Mouse (Mus musculus): ENCODE measurements around the gene Nid2. TPM values are rescaled to one million over a fixed set of nuclear protein-coding genes. Genes with fewer than 3 reads are reported as not detected.

The Nid2 gene
- polyA plus RNA-seq, 1 experiment from 2014 or later = 28.2 TPM

DNA sequence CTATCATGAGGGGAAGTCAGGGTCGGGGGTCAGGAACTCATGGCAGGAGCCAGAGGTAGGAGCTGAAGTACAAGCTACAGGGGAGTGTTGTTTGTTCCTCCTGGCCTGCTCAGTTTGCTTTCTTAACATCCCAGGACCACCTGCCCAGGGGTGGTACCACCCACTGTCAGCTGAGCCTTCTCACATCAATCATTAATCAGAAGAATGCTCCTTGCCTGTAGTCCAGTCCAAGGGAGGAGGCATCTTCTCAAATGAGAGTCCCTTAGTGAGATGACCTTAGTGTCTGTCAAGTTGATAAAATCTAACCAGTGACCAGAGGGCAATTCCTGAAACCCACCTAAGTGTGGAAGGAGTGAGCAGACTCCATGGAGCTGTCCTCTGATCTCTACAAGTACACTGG, 37.4 kb downstream of the Nid2 start:
- Histone ChIP-seq H3K4me2 (ENCODE audit: low read length) (no peak overlapping the region), H3K27ac (ENCODE audit: low read length) (no peak overlapping the region), H3K36me3 (ENCODE audit: control insufficient read depth, insufficient read depth, low read length) (no peaks in the 10 kb centered on the region), H3K4me3 (ENCODE audit: low read depth, low read length) (no peak overlapping the region), H3K27me3 (ENCODE audit: control insufficient read depth, insufficient read depth, low read depth, low read length) (no peaks in the 10 kb centered on the region), H3K9ac (ENCODE audit: low read depth, low read length) (no peak overlapping the region), H3K9me3 (replicated peaks; ENCODE audit: control insufficient read depth, low read length, poor library complexity, severe bottlenecking) (no peaks in the 10 kb centered on the region), H3K4me1 (ENCODE audit: control insufficient read depth, insufficient read depth, low read length) (no peaks in the 10 kb centered on the region)
- ATAC-seq = no peak
- WGBS = 67% methylated on average over 1 of the region's 1 CpGs

DNA sequence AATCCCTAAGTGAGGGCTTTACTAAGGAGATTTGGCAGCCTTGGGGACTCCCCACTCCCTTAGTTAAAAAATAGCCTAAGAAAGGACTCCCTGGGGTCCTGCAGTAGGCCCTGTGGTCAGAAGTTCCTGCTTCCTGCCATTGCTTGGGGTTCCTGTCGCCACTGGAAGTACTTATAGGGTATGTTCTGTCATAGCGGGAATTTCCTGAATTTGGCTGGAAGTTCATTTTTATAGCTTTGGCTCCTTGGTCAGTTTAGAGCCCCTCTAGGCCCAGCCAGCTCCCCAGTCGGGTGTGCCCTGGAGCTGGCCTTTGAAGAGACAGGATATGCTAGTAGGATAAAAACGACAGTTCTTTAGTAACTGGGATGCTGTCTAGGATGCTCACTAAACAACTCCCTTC, 43.8 kb downstream of the Nid2 start:
- no peaks in the 10 kb centered on the region for H3K4me1 ChIP-seq (ENCODE audit: control insufficient read depth, insufficient read depth, low read length)
- H3K36me3 ChIP-seq (ENCODE audit: control insufficient read depth, insufficient read depth, low read length) = no peaks in the 10 kb centered on the region
- 77% methylated on average over 4 of the region's 4 CpGs for WGBS
- H3K27me3 ChIP-seq (ENCODE audit: control insufficient read depth, insufficient read depth, low read depth, low read length) = no peaks in the 10 kb centered on the region
- ATAC-seq = no peak
- no peak overlapping the region for H3K4me2 ChIP-seq (ENCODE audit: low read length)
- no peak overlapping the region for H3K9ac ChIP-seq (ENCODE audit: low read depth, low read length)
- no peak overlapping the region for H3K27ac ChIP-seq (ENCODE audit: low read length)
- H3K9me3 ChIP-seq (replicated peaks; ENCODE audit: control insufficient read depth, low read length, poor library complexity, severe bottlenecking) = no peaks in the 10 kb centered on the region
- no peak overlapping the region for H3K4me3 ChIP-seq (ENCODE audit: low read depth, low read length)

DNA sequence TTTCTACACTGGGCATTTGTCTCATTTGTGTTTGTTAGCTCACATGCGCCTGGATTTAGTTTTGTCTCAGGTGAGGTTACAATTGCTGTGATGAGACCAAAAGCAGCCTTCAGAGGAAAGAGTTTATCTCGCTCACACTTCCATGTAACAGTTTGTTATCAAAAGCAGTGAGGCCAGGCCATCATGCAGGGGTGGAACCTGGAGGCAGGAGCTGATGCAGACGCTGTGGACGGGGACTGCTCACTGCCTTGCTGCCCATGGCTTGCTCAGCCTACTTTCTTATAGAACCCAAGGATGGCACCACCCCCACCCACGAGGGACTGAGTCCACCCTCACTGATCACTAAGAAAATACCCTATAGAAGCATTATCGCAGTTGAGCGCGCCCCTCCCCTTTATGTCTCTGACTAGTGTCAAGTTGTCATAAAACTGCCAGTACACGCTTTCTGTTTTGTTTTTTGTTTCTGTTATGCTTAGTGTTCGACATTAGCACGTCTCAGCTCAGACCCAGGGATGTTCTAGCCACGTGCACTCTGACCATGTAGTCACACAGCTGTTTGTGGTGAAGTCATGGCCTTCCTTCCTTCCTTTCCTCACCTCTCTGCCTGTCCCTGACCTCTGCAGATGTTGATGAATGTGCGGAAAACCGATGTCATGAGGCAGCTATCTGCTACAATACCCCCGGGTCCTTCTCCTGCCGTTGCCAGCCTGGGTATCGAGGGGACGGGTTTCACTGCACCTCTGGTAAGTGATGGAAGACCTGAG, 45.7 kb downstream of the Nid2 start:
- Histone ChIP-seq H3K9ac (ENCODE audit: low read depth, low read length) (no peak overlapping the region), H3K36me3 (ENCODE audit: control insufficient read depth, insufficient read depth, low read length) (no peaks in the 10 kb centered on the region), H3K4me2 (ENCODE audit: low read length) (no peak overlapping the region), H3K4me3 (ENCODE audit: low read depth, low read length) (no peak overlapping the region), H3K27me3 (ENCODE audit: control insufficient read depth, insufficient read depth, low read depth, low read length) (no peaks in the 10 kb centered on the region), H3K4me1 (ENCODE audit: control insufficient read depth, insufficient read depth, low read length) (no peaks in the 10 kb centered on the region; the same call in 1 of the 2 replicates), H3K27ac (ENCODE audit: low read length) (no peak overlapping the region), H3K9me3 (replicated peaks; ENCODE audit: control insufficient read depth, low read length, poor library complexity, severe bottlenecking) (no peaks in the 10 kb centered on the region)
- WGBS = 91% methylated on average over 18 of the region's 18 CpGs
- ATAC-seq = no peak

DNA sequence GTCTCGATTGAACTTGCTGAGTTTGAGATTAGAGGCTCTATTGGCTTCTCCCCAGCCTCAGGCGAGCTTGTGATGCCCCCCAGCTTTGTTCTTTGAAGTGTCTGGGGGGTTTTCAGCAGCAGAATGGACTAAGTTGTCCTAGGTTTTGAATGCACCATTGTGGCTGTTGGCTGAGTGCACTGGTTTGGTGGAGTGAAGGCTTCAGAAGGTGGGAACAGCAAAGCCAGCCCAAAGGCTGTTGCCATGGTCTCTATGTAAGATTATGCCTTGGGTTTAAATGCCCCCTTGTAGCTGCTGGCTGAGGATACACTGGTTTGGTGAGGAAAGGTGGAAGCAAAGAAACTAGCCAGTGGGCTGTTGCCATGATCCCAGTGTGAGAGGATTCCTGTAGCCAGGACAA, 49.4 kb downstream of the Nid2 start:
- Histone ChIP-seq H3K4me1 (ENCODE audit: control insufficient read depth, insufficient read depth, low read length) (no peaks in the 10 kb centered on the region; the same call in 1 of the 2 replicates), H3K4me3 (ENCODE audit: low read depth, low read length) (no peak overlapping the region), H3K9ac (ENCODE audit: low read depth, low read length) (no peak overlapping the region), H3K27ac (ENCODE audit: low read length) (no peak overlapping the region), H3K4me2 (ENCODE audit: low read length) (no peak overlapping the region), H3K36me3 (ENCODE audit: control insufficient read depth, insufficient read depth, low read length) (no peaks in the 10 kb centered on the region), H3K9me3 (replicated peaks; ENCODE audit: control insufficient read depth, low read length, poor library complexity, severe bottlenecking) (no peaks in the 10 kb centered on the region), H3K27me3 (ENCODE audit: control insufficient read depth, insufficient read depth, low read depth, low read length) (no peaks in the 10 kb centered on the region)
- WGBS = 59% methylated on average over 2 of the region's 2 CpGs
- ATAC-seq = no peak

DNA sequence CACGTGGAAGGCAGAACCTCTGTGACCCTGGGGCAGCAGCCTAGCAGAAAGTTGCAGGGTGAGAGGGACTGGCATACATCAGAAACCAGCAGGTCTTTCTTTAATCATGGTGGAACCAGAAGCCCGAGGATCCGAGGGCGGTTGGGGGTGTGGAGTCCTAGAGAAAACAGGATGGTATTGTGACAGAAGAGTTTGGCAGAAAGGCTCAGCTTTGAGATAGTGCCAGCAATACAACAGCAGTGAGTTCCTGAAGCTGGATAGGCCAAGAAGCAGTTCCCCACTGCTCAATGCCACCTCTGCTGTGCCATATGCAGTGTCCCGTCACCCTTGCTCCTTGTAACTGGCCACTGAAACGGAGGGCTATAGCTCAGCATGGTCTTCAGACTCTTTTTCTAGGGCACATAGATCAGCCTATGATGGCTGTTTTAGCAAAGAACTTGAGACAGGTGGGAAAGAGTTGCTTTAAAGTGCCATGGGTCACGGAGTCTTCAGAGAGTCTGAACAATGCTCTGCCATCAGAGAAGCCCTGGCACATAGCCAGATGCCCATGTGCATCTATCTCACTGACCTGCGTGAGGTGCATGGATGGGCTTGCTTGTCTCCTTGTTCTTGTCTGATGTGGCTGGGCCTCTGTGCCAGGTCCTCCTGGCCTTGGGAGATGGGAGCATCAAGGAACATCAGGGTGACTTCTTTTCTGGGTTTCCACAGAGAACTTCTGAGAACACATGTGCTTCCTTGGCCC, 50.6 kb downstream of the Nid2 start:
- no peak overlapping the region for H3K4me2 ChIP-seq (ENCODE audit: low read length)
- ATAC-seq = no peak
- H3K27me3 ChIP-seq (ENCODE audit: control insufficient read depth, insufficient read depth, low read depth, low read length) = no peaks in the 10 kb centered on the region
- WGBS = 85% methylated on average over 8 of the region's 8 CpGs
- H3K9ac ChIP-seq (ENCODE audit: low read depth, low read length) = no peak overlapping the region
- H3K4me3 ChIP-seq (ENCODE audit: low read depth, low read length) = no peak overlapping the region
- H3K27ac ChIP-seq (ENCODE audit: low read length) = no peak overlapping the region
- no peaks in the 10 kb centered on the region; the same call in 1 of the 2 replicates for H3K4me1 ChIP-seq (ENCODE audit: control insufficient read depth, insufficient read depth, low read length)
- H3K36me3 ChIP-seq (ENCODE audit: control insufficient read depth, insufficient read depth, low read length) = no peaks in the 10 kb centered on the region
- H3K9me3 ChIP-seq (replicated peaks; ENCODE audit: control insufficient read depth, low read length, poor library complexity, severe bottlenecking) = no peaks in the 10 kb centered on the region

DNA sequence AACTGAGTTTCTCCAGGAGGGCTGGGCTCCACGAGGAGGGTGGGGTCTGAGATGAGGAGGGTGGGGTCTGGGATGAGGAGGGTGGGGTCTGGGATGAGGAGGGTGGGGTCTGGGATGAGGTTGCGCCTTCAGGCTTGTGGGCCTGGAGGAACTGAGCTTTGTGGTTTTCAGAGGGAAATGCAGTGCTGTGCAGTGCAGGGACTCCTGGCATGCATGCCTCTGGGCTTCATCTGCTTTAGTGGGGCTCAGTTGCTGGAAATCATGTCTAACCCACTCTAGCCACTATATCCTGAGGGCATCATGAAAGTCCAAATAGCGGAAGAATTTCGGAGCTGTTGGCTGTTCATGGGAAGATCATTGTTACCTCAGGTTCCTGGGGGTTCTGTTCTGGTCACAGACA, 52.2 kb downstream of the Nid2 start:
- no peak overlapping the region for H3K9ac ChIP-seq (ENCODE audit: low read depth, low read length)
- WGBS = 57% methylated on average over 4 of the region's 4 CpGs
- no peak overlapping the region for H3K4me3 ChIP-seq (ENCODE audit: low read depth, low read length)
- H3K27ac ChIP-seq (ENCODE audit: low read length) = no peak overlapping the region
- H3K4me2 ChIP-seq (ENCODE audit: low read length) = no peak overlapping the region
- H3K36me3 ChIP-seq (ENCODE audit: control insufficient read depth, insufficient read depth, low read length) = no peaks in the 10 kb centered on the region
- ATAC-seq = no peak
- no peaks in the 10 kb centered on the region for H3K9me3 ChIP-seq (replicated peaks; ENCODE audit: control insufficient read depth, low read length, poor library complexity, severe bottlenecking)
- no peaks in the 10 kb centered on the region; the same call in 1 of the 2 replicates for H3K4me1 ChIP-seq (ENCODE audit: control insufficient read depth, insufficient read depth, low read length)
- H3K27me3 ChIP-seq (ENCODE audit: control insufficient read depth, insufficient read depth, low read depth, low read length) = no peaks in the 10 kb centered on the region

DNA sequence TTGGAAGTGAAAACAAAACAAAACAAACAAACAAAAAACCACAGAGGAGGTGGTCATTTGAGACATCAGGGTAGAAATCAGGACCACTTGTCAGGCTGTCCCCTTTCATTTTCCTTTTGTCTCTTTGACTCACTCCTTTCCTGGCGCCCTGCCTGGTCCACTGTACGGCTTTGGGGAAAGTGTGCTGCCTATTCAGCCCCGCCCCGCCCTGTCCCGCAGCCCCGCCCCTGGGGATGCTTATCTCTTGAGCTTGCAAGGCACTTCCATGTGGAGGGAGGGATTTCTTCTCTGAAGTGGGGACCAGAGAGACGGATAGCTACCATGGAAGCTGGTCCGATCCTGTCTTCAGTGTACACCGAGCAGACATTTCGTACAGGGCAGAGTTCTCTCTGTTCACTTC, 52.6 kb downstream of the Nid2 start:
- no peak overlapping the region for H3K4me2 ChIP-seq (ENCODE audit: low read length)
- no peaks in the 10 kb centered on the region for H3K9me3 ChIP-seq (replicated peaks; ENCODE audit: control insufficient read depth, low read length, poor library complexity, severe bottlenecking)
- H3K9ac ChIP-seq (ENCODE audit: low read depth, low read length) = no peak overlapping the region
- no peak overlapping the region for H3K4me3 ChIP-seq (ENCODE audit: low read depth, low read length)
- no peaks in the 10 kb centered on the region; the same call in 1 of the 2 replicates for H3K4me1 ChIP-seq (ENCODE audit: control insufficient read depth, insufficient read depth, low read length)
- 52% methylated on average over 10 of the region's 10 CpGs for WGBS
- no peaks in the 10 kb centered on the region for H3K36me3 ChIP-seq (ENCODE audit: control insufficient read depth, insufficient read depth, low read length)
- no peaks in the 10 kb centered on the region for H3K27me3 ChIP-seq (ENCODE audit: control insufficient read depth, insufficient read depth, low read depth, low read length)
- H3K27ac ChIP-seq (ENCODE audit: low read length) = no peak overlapping the region
- ATAC-seq = no peak

DNA sequence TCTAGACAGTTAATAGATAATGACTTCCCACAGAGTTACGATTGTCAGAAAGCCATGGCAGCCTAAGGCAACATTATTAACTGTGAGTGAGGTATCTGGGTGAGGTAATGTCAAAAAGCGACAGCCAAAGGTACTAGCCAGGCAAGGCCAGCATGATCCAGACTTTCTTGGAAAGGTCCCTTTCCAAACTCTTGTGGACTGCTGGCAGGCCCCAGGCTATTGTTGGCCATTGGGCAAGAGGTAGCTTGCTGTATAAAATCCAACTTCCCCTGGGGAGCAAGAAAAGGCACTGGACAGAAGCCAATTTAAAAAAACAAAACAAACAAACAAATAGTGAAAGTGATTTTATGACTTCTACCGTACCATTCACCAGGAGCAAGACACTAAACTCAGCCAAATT, 56.3 kb downstream of the Nid2 start:
- Histone ChIP-seq H3K4me1 (ENCODE audit: control insufficient read depth, insufficient read depth, low read length) (no peaks in the 10 kb centered on the region), H3K36me3 (ENCODE audit: control insufficient read depth, insufficient read depth, low read length) (peaks cover 4% of the 10 kb centered on the region), H3K9me3 (replicated peaks; ENCODE audit: control insufficient read depth, low read length, poor library complexity, severe bottlenecking) (no peaks in the 10 kb centered on the region), H3K9ac (ENCODE audit: low read depth, low read length) (no peak overlapping the region), H3K4me2 (ENCODE audit: low read length) (no peak overlapping the region), H3K4me3 (ENCODE audit: low read depth, low read length) (no peak overlapping the region), H3K27ac (ENCODE audit: low read length) (no peak overlapping the region), H3K27me3 (ENCODE audit: control insufficient read depth, insufficient read depth, low read depth, low read length) (no peaks in the 10 kb centered on the region)
- ATAC-seq = no peak
- whole genome bisulfite sequencing = 87% methylated on average over 3 of the region's 3 CpGs

DNA sequence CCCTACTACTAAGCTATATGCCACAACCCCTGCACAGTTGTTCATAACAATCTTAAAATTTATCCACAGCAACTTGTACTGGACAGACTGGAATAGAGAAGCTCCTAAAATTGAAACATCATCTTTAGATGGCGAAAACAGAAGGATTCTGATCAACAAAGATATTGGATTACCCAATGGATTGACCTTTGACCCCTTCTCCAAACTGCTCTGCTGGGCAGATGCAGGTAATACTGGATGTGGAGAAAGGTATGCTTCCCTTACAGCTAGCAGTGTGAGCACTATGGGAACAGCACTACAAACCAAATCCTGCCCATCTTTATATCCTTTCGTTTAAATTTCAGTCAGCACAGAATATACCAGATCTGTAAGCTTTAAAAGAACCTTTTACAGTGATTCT, 56.8 kb downstream of the Nid2 start:
- H3K27ac ChIP-seq (ENCODE audit: low read length) = no peak overlapping the region
- WGBS = 93% methylated on average over 2 of the region's 2 CpGs
- H3K4me2 ChIP-seq (ENCODE audit: low read length) = no peak overlapping the region
- no peaks in the 10 kb centered on the region for H3K9me3 ChIP-seq (replicated peaks; ENCODE audit: control insufficient read depth, low read length, poor library complexity, severe bottlenecking)
- no peak overlapping the region for H3K4me3 ChIP-seq (ENCODE audit: low read depth, low read length)
- no peak for ATAC-seq
- peaks cover 8% of the 10 kb centered on the region for H3K36me3 ChIP-seq (ENCODE audit: control insufficient read depth, insufficient read depth, low read length)
- H3K4me1 ChIP-seq (ENCODE audit: control insufficient read depth, insufficient read depth, low read length) = no peaks in the 10 kb centered on the region
- H3K9ac ChIP-seq (ENCODE audit: low read depth, low read length) = no peak overlapping the region
- no peaks in the 10 kb centered on the region for H3K27me3 ChIP-seq (ENCODE audit: control insufficient read depth, insufficient read depth, low read depth, low read length)

Measured in midbrain, embryonic 16.5 days (tissue).